Mouse (Mus musculus) lung, embryonic 16.5 days (tissue): Measurements from ENCODE around the gene Kpna7. TPM values are rescaled to one million over a fixed set of nuclear protein-coding genes. Genes with fewer than 3 reads are reported as not detected.

ENCODE experiments used
- ATAC-seq: fragments of 200-750 bp; cut with Nextera tagmentation; 2 replicates; pipeline ENCODE4 v1.8.0; 2017; ENCODE audit warnings: low read depth, mild to moderate bottlenecking, moderate library complexity
- H3K27ac ChIP-seq: fragments of 300-500 bp; sonication (generic); 2 replicates; pipeline ENCODE4 v1.5.1; 2014; ENCODE audit warnings: mild to moderate bottlenecking, control low read depth, low read length
- H3K27me3 ChIP-seq: fragments of 300-500 bp; sonication (generic); 2 replicates; pipeline ENCODE4 v1.6.1; 2014; ENCODE audit warnings: low read depth, low read length, mixed read lengths; ENCODE audit not compliant: control insufficient read depth, insufficient read depth
- H3K36me3 ChIP-seq: fragments of 300-500 bp; sonication (generic); 2 replicates; pipeline ENCODE4 v1.6.1; 2014; ENCODE audit warnings: low read length; ENCODE audit not compliant: control insufficient read depth, insufficient read depth
- H3K4me1 ChIP-seq: fragments of 300-500 bp; sonication (generic); replicated peaks from 2 replicates; pipeline ENCODE4 v1.6.1; 2014; ENCODE audit warnings: low read length, mixed read lengths; ENCODE audit not compliant: control insufficient read depth, insufficient read depth
- H3K4me2 ChIP-seq: fragments of 300-500 bp; sonication (generic); 2 replicates; pipeline ENCODE4 v1.6.1; 2014; ENCODE audit warnings: low read depth, low read length, control low read depth
- H3K4me3 ChIP-seq: fragments of 300-500 bp; sonication (generic); 2 replicates; pipeline ENCODE4 v1.5.1; 2014; ENCODE audit warnings: mild to moderate bottlenecking, low read length, control low read depth
- H3K9ac ChIP-seq: fragments of 300-500 bp; sonication (generic); 2 replicates; pipeline ENCODE4 v1.6.1; 2014; ENCODE audit warnings: low read length, control low read depth
- H3K9me3 ChIP-seq: fragments of 300-500 bp; sonication (generic); 2 replicates; pipeline ENCODE4 v1.6.1; 2016; ENCODE audit warnings: low read length; ENCODE audit not compliant: control insufficient read depth
- WGBS: fragments of 180-500 bp; shearing (Covaris S2); extraction: QIAGEN DNeasy Blood & Tissue Kit; methylation state at CpG from one replicate; pipeline ENCODE4 v1.1.7; 2014; 5-methylcytosine and 5-hydroxymethylcytosine counted together
- polyA plus RNA-seq: library from polyadenylated mRNA; unstranded; fragments of >200 nt; fragmentation: Nextera tagmentation; extraction: Ambion mirVana; gene quantifications from 2 replicates; pipeline ENCODE4 v1.2.1, GENCODE M21; 2015

Gene Kpna7
- polyA plus RNA-seq, 1 experiment from 2014 or later: not detected

DNA sequence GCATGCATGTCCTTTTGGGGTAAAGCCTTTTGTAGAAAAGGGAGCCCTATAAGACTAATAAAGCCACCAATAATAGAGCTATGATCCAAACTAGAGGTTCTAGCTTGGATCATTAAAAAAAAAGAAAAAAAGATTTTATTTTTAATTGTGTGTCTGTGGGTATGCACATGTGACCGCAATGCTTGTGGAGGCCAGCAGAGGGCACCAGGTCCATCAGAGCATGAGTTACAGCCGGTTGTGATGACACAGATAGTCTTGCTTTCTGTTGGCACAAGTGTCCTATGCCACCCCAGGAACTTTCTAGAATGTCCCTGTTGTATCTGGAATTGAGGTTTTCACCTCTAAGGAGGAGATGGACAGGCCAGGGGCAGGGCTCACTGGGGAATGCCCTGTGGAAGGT lies 35.6 kb upstream of the Kpna7 start:
- no peak overlapping the region for H3K4me2 ChIP-seq
- H3K9ac ChIP-seq: no peak overlapping the region
- no peaks in the 10 kb centered on the region for H3K9me3 ChIP-seq
- H3K4me3 ChIP-seq: no peak overlapping the region
- WGBS: 97% methylated on average over 2 of the region's 2 CpGs
- peaks cover 21% of the 10 kb centered on the region for H3K4me1 ChIP-seq
- no peaks in the 10 kb centered on the region for H3K27me3 ChIP-seq
- ATAC-seq: no peak
- H3K27ac ChIP-seq: no peak overlapping the region
- H3K36me3 ChIP-seq: peaks cover 18% of the 10 kb centered on the region

GRCm38 (mm10) chr5:145118461-145118860 lies 34.6 kb upstream of the Kpna7 start:
- Histone ChIP-seq H3K9me3 (no peaks in the 10 kb centered on the region), H3K4me3 (no peak overlapping the region), H3K9ac (no peak overlapping the region), H3K4me2 (no peak overlapping the region), H3K27me3 (no peaks in the 10 kb centered on the region), H3K27ac (no peak overlapping the region), H3K4me1 (peaks cover 21% of the 10 kb centered on the region), H3K36me3 (peaks cover 10% of the 10 kb centered on the region)
- ATAC-seq: no peak
- WGBS: 82% methylated on average over 5 of the region's 5 CpGs

DNA sequence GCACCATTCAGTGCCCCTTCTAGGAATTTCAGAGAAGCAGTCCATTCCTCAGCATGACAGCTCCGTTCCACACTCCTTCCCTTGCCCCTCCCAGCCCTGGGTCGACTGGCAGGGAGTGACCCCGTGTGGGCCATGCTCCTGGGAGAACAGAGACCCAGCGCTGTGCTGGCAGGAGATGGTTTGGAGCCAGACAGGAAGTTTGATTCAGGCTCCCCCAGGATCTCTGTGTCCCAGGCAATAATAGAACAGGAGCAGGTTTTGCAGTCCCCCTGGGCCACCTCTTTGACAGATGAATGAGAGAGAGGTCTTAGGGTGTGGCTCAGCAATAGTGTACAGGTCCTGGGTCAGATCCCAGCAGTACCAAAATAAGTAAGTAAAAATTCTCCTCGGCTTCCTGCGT lies 34.2 kb upstream of the Kpna7 start:
- ATAC-seq: no peak
- H3K4me2 ChIP-seq: no peak overlapping the region
- WGBS: 44% methylated on average over 6 of the region's 6 CpGs
- H3K36me3 ChIP-seq: peaks cover 5% of the 10 kb centered on the region
- H3K9me3 ChIP-seq: no peaks in the 10 kb centered on the region
- peaks cover 21% of the 10 kb centered on the region for H3K4me1 ChIP-seq
- no peaks in the 10 kb centered on the region for H3K27me3 ChIP-seq
- H3K4me3 ChIP-seq: no peak overlapping the region
- no peak overlapping the region for H3K9ac ChIP-seq
- H3K27ac ChIP-seq: no peak overlapping the region

GRCm38 (mm10) chr5:145116916-145117315 lies 33.1 kb upstream of the Kpna7 start:
- Histone ChIP-seq H3K27me3 (no peaks in the 10 kb centered on the region), H3K27ac (peak overlapping the region; percentile 95), H3K9me3 (no peaks in the 10 kb centered on the region), H3K36me3 (no peaks in the 10 kb centered on the region; the same call in 1 of the 2 replicates), H3K9ac (peak overlapping the region; percentile 17; the same call in 1 of the 2 replicates), H3K4me1 (peaks cover 21% of the 10 kb centered on the region), H3K4me2 (peak overlapping the region; percentile 65), H3K4me3 (peak overlapping the region; percentile 29)
- peak; percentile 36 for ATAC-seq
- 30% methylated on average over 10 of the region's 10 CpGs for WGBS

DNA sequence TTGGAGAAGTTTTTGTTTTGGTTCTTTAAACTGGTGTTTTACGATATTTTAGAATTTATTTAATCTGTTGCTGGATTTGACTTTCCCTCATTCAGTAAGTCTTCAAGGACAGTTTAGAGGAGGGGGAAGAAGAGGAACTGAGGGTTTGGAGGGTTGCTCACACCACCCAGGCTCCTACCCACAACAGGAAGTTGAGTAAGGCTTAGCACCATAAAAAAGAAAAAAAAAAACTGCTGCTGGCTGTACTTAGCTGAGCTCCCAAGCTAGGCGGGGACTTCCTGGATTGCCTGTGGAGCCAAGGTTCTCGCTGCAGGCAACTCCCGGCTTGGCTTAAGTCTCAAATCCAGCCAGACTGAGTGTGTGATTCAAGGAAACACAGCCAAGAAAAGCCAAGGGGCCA lies 32.5 kb upstream of the Kpna7 start:
- Histone ChIP-seq H3K4me1 (peaks cover 21% of the 10 kb centered on the region), H3K9me3 (no peaks in the 10 kb centered on the region), H3K4me3 (peak overlapping the region; percentile 29), H3K9ac (peak overlapping the region; percentile 58), H3K27me3 (no peaks in the 10 kb centered on the region), H3K36me3 (no peaks in the 10 kb centered on the region; the same call in 1 of the 2 replicates), H3K27ac (peak overlapping the region; percentile 95), H3K4me2 (peak overlapping the region; percentile 65)
- ATAC-seq: peak; percentile 82
- WGBS: 25% methylated on average over 4 of the region's 4 CpGs

DNA sequence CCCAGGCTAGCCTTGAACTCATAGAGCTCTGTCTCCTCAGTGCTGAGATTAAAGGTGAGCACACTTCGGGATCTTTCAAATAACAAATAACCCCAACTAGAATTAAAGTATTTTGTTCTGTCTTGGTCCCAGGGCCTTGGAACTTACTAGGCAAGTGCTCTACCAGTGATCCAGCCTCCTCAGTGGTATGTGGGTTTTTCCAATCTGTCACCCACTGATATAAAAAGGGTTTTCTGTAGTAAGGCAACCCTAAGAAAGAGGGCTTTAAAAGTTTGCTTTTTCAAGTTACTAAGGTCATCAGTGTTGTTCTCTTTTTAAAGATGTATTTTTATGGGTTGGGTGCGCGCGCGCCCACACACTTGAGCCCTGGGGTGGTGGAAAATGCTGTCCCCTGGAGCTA lies 31.9 kb upstream of the Kpna7 start:
- no peak for ATAC-seq

GRCm38 (mm10) chr5:145114606-145115473 lies 31.0 kb upstream of the Kpna7 start:
- peak overlapping the region; percentile 70 for H3K4me3 ChIP-seq
- H3K36me3 ChIP-seq: peaks cover 11% of the 10 kb centered on the region
- H3K4me1 ChIP-seq: peaks cover 21% of the 10 kb centered on the region
- H3K27ac ChIP-seq: peak overlapping the region; percentile 21
- H3K4me2 ChIP-seq: peak overlapping the region; percentile 65
- peak; percentile 45 for ATAC-seq
- 14% methylated on average over 29 of the region's 40 CpGs for WGBS
- H3K9me3 ChIP-seq: no peaks in the 10 kb centered on the region
- H3K27me3 ChIP-seq: no peaks in the 10 kb centered on the region
- peak overlapping the region; percentile 79 for H3K9ac ChIP-seq

More for the DNA sequence above, 31.9 kb upstream of the Kpna7 start:
- peak overlapping the region; percentile 70; the same call in 1 of the 2 replicates for H3K4me3 ChIP-seq
- peak overlapping the region; percentile 95 for H3K27ac ChIP-seq
- no peaks in the 10 kb centered on the region for H3K9me3 ChIP-seq
- H3K4me2 ChIP-seq: peak overlapping the region; percentile 65
- H3K9ac ChIP-seq: peak overlapping the region; percentile 58
- peaks cover 2% of the 10 kb centered on the region for H3K36me3 ChIP-seq
- H3K27me3 ChIP-seq: no peaks in the 10 kb centered on the region
- 86% methylated on average over 5 of the region's 5 CpGs for WGBS
- peaks cover 21% of the 10 kb centered on the region for H3K4me1 ChIP-seq

- peak; percentile 81 for ATAC-seq
- under 1% methylated on average over 44 of the region's 53 CpGs for WGBS
Observed at GRCm38 (mm10) chr5:145114071-145114605, 30.3 kb upstream of the Kpna7 start, which contains the start of gene Arpc1b. TSS of gene Arpc1b (plus strand) at chr5:145114215.

DNA sequence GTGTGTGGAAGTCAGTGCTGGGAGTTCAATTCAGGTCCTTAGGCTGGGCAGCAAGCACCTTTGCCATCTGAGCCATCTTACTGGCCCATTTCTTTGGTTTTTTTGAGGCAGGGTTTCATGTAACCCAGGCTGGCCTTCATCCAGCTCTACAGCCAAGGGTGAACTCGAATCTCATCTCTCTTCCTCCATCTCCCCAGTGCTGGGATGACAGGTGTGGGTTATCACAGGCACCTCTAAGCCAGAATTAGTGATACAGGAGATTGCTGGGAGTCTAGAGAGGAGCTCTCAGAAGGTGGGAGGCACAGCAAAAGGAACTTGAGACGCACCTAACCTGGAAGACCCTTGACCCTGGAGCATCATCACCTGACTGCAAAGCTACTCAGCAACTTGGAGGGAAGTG lies 29.6 kb upstream of the Kpna7 start:
- no peak for ATAC-seq

More at GRCm38 (mm10) chr5:145114071-145114605, 30.3 kb upstream of the Kpna7 start, which contains the start of gene Arpc1b:
- Histone ChIP-seq H3K4me3 (peak within 1 kb of the TSS; percentile 70), H3K27me3 (no peaks in the 10 kb centered on the region), H3K4me2 (peak within 1 kb of the TSS; percentile 65), H3K27ac (peak within 1 kb of the TSS; percentile 21), H3K36me3 (peaks cover 17% of the 10 kb centered on the region), H3K9ac (peak within 1 kb of the TSS; percentile 79), H3K9me3 (no peaks in the 10 kb centered on the region), H3K4me1 (peaks cover 21% of the 10 kb centered on the region)

More for the DNA sequence above, 29.6 kb upstream of the Kpna7 start:
- Histone ChIP-seq H3K36me3 (peaks cover 22% of the 10 kb centered on the region), H3K27me3 (no peaks in the 10 kb centered on the region), H3K4me2 (peak overlapping the region; percentile 65), H3K27ac (no peak overlapping the region), H3K4me3 (peak overlapping the region; percentile 70), H3K4me1 (peaks cover 21% of the 10 kb centered on the region), H3K9me3 (no peaks in the 10 kb centered on the region), H3K9ac (peak overlapping the region; percentile 79)
- 13% methylated on average over 2 of the region's 2 CpGs for WGBS
